Mouse (Mus musculus): ENCODE measurements around the gene Ssbp2.

DNA sequence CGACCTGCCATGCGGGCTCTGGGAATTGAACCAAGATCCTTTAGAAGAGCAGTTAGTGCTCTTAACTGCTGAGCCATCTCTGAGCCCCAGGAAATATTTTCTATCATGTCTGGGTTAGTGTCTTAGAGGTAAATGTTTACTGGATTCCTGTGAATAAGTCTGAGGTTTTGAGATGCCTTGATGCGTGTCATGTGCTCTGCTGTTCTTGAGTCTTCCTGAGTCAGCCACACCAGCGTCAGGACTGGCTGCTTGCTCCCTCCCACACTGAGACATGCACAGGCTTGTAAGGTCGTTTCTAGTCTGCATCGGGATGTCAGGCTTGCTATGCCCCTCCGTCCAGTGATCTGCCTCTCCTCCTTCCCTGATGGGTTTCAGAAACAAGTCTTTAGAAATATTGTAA lies 189.8 kb downstream of the Ssbp2 start:
- TF ChIP-seq POLR2A (IDR thresholded peaks at IDR 0.05; ENCODE audit: borderline replicate concordance, insufficient read depth, low read length) (no peak), CTCF (IDR thresholded peaks at IDR 0.05; ENCODE audit: borderline replicate concordance, insufficient read depth, low read depth, low read length) (no peak)
